12 mouse cellular contexts compared by ENCODE assay signal in the genomic region with DNA sequence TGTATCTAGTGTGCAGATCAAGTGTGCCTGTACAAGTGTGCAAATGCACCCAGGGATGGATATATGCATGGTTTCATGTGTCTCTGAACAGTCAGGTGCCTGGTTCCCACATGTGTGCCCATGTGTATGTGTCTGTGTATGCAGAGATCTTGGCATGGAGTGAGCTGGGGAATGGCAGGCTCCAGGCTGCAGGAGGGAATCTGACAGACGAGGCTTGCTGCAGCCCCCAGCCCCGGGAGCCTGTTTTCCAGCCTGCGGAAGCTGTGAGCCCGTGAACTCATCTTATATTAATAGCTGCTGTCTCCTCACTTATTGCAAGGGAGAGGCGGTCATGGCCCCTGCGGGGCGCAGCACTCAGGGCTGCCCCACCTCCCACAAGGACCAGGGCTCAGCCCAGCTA. TPM values are rescaled to one million over a fixed set of nuclear protein-coding genes. Genes with fewer than 3 reads are reported as not detected.
DNase-seq lines count a peak whose midpoint lies in the region; ATAC-seq and TF ChIP-seq lines count a peak whose summit lies in the region.
"Had no signal": no experiment of that assay in that cellular context is flagged by ENCODE, and none has a peak within 500 bp of the region (broad histone marks: within the 10 kb centered on the region; RNA-seq: fewer than 3 reads in every experiment).

No protein-coding gene starts in this region.

- no peak overlapping the region for H3K4me3 ChIP-seq in neural tube, embryonic 11.5 days (ENCODE audit: low read depth, low read length)
- no peak overlapping the region for H3K4me3 ChIP-seq in forebrain, postnatal 0 days (ENCODE audit: low read depth, low read length)
- no peak overlapping the region for H3K4me3 ChIP-seq in limb, embryonic 13.5 days
- no peak overlapping the region for H3K4me3 ChIP-seq in stomach, embryonic 16.5 days (replicated peaks; ENCODE audit: low read length)

- no peak overlapping the region for H3K4me2 ChIP-seq in neural tube, embryonic 11.5 days (ENCODE audit: low read depth)
- no peak overlapping the region for H3K4me2 ChIP-seq in forebrain, postnatal 0 days (ENCODE audit: low read depth)
- no peak overlapping the region for H3K4me2 ChIP-seq in limb, embryonic 13.5 days (replicated peaks)
- H3K4me2 ChIP-seq in stomach, embryonic 16.5 days (ENCODE audit: low read depth, low read length), result no peak overlapping the region

- no peaks in the 10 kb centered on the region for H3K9me3 ChIP-seq in neural tube, embryonic 11.5 days (ENCODE audit: control insufficient read depth, low read length)
- no peaks in the 10 kb centered on the region for H3K9me3 ChIP-seq in forebrain, postnatal 0 days (ENCODE audit: low read length)
- H3K9me3 ChIP-seq in limb, embryonic 13.5 days, result no peaks in the 10 kb centered on the region
- H3K9me3 ChIP-seq in stomach, embryonic 16.5 days (replicated peaks; ENCODE audit: control insufficient read depth, low read length), result no peaks in the 10 kb centered on the region

- ATAC-seq in neural tube, embryonic 11.5 days (ENCODE audit: insufficient read depth, low FRiP score, low TSS enrichment), result no peak
- peak; percentile 32 for ATAC-seq in forebrain, postnatal 0 days
- no peak for ATAC-seq in limb, embryonic 13.5 days (ENCODE audit: low FRiP score, low read depth)
- ATAC-seq in stomach, embryonic 16.5 days (ENCODE audit: insufficient read depth, low FRiP score), result no peak

- peaks cover 16% of the 10 kb centered on the region for H3K4me1 ChIP-seq in neural tube, embryonic 11.5 days (ENCODE audit: control insufficient read depth, insufficient read depth, low read length)
- peaks cover 12% of the 10 kb centered on the region for H3K4me1 ChIP-seq in forebrain, postnatal 0 days (ENCODE audit: insufficient read depth)
- H3K4me1 ChIP-seq in limb, embryonic 13.5 days, result peaks cover 38% of the 10 kb centered on the region
- H3K4me1 ChIP-seq in stomach, embryonic 16.5 days (ENCODE audit: control insufficient read depth, insufficient read depth, low read length), result peaks cover 29% of the 10 kb centered on the region

- no peak for DNase-seq in neural tube, embryonic 11.5 days (ENCODE audit: low spot score)
- no peak for DNase-seq in neural tube, embryonic 10.5 days (ENCODE audit: extremely low spot score, low spot score)
- DNase-seq in forebrain, postnatal 0 days, result peak; percentile 42
- DNase-seq in gastrocnemius, adult 18-20 months (ENCODE audit: low spot score), result no peak
- DNase-seq in cerebellum, postnatal 14 days, result no peak
- DNase-seq: adrenal gland, adult 8-10 months; cerebellum, adult 2 months had no signal

- no peak for TF ChIP-seq CTCF in forebrain, postnatal 0 days (IDR thresholded peaks at IDR 0.05; ENCODE audit: low read depth)

- no peaks in the 10 kb centered on the region for H3K36me3 ChIP-seq in neural tube, embryonic 11.5 days (ENCODE audit: control insufficient read depth, insufficient read depth, low read length)
- H3K36me3 ChIP-seq in forebrain, postnatal 0 days (ENCODE audit: insufficient read depth), result no peaks in the 10 kb centered on the region
- H3K36me3 ChIP-seq in limb, embryonic 13.5 days, result no peaks in the 10 kb centered on the region
- H3K36me3 ChIP-seq in stomach, embryonic 16.5 days (ENCODE audit: control insufficient read depth, insufficient read depth, low read length), result no peaks in the 10 kb centered on the region

- no peaks in the 10 kb centered on the region for H3K27me3 ChIP-seq in neural tube, embryonic 11.5 days (ENCODE audit: control insufficient read depth, insufficient read depth, low read length)
- H3K27me3 ChIP-seq in forebrain, postnatal 0 days (ENCODE audit: insufficient read depth, low read length), result no peaks in the 10 kb centered on the region
- no peaks in the 10 kb centered on the region for H3K27me3 ChIP-seq in limb, embryonic 13.5 days
- H3K27me3 ChIP-seq in stomach, embryonic 16.5 days (ENCODE audit: control insufficient read depth, insufficient read depth, low read length), result no peaks in the 10 kb centered on the region

- H3K27ac ChIP-seq in neural tube, embryonic 11.5 days (ENCODE audit: low read depth, low read length), result 0 out of 2 replicates have a peak overlapping the region, but pooled peaks have one; percentile 23
- no peak overlapping the region; the same call in 1 of the 2 replicates for H3K27ac ChIP-seq in forebrain, postnatal 0 days (ENCODE audit: low read depth, low read length)
- 0 out of 2 replicates have a peak overlapping the region, but pooled peaks have one; percentile 48 for H3K27ac ChIP-seq in limb, embryonic 13.5 days
- peak overlapping the region; percentile 17; the same call in 1 of the 2 replicates for H3K27ac ChIP-seq in stomach, embryonic 16.5 days (ENCODE audit: low read length)
- H3K27ac ChIP-seq: liver, embryonic 14.5 days had no signal

- H3K9ac ChIP-seq in neural tube, embryonic 11.5 days (ENCODE audit: low read length), result no peak overlapping the region
- H3K9ac ChIP-seq in forebrain, postnatal 0 days, result no peak overlapping the region
- H3K9ac ChIP-seq in limb, embryonic 13.5 days, result no peak overlapping the region
- H3K9ac ChIP-seq in stomach, embryonic 16.5 days (ENCODE audit: low read length), result peak overlapping the region; percentile 4
- H3K9ac ChIP-seq: liver, embryonic 14.5 days had no signal

- WGBS in neural tube, embryonic 11.5 days, result 47% methylated on average over 7 of the region's 7 CpGs
- 33% methylated on average over 7 of the region's 7 CpGs for WGBS in forebrain, postnatal 0 days
- 18% methylated on average over 7 of the region's 7 CpGs for WGBS in limb, embryonic 13.5 days
- 30% methylated on average over 7 of the region's 7 CpGs for WGBS in stomach, embryonic 16.5 days

RNA-seq across cellular contexts. Expression of a gene that starts 7.6 kb away (rescaled TPM):
- polyA plus RNA-seq in neural tube, embryonic 11.5 days (2014; fragmentation: Nextera tagmentation; extraction: Ambion mirVana), result 0.32 and 0.62 TPM in 2 replicates
- 2.8 and 4.6 TPM in 2 replicates for total RNA-seq in forebrain, postnatal 0 days (2014; rRNA removed)
- polyA plus RNA-seq in forebrain, postnatal 0 days (2015; fragmentation: Nextera tagmentation; extraction: Ambion mirVana), result 4.2 and 6.1 TPM in 2 replicates
- polyA plus RNA-seq in limb, embryonic 13.5 days (2015; fragmentation: Nextera tagmentation; extraction: Ambion mirVana), result 2.8 and 5.9 TPM in 2 replicates
- 9.2 and 9.5 TPM in 2 replicates for polyA plus RNA-seq in stomach, embryonic 16.5 days (2015; fragmentation: Nextera tagmentation; extraction: Ambion mirVana)
- not detected for total RNA-seq in gastrocnemius, adult 18-20 months (2021)
- total RNA-seq: MEL; monocyte, adult 5-6 weeks had no signal

RNA-seq across cellular contexts. Expression of a gene that starts 8.0 kb away (rescaled TPM):
- 0.45 and 0.49 TPM in 2 replicates for polyA plus RNA-seq in neural tube, embryonic 11.5 days (2014; fragmentation: Nextera tagmentation; extraction: Ambion mirVana)
- 1.1 and 2.2 TPM in 2 replicates for total RNA-seq in forebrain, postnatal 0 days (2014; rRNA removed)
- polyA plus RNA-seq in forebrain, postnatal 0 days (2015; fragmentation: Nextera tagmentation; extraction: Ambion mirVana), result 2.6 and 2.7 TPM in 2 replicates
- 0.32 and 0.38 TPM in 2 replicates for polyA plus RNA-seq in limb, embryonic 13.5 days (2015; fragmentation: Nextera tagmentation; extraction: Ambion mirVana)
- 0.12 TPM in 1 of 2 replicates, not detected in the other for polyA plus RNA-seq in stomach, embryonic 16.5 days (2015; fragmentation: Nextera tagmentation; extraction: Ambion mirVana)
- total RNA-seq in gastrocnemius, adult 18-20 months (2021), result not detected
- total RNA-seq: monocyte, adult 5-6 weeks had no signal
- polyA plus RNA-seq: liver, embryonic 14.5 days had no signal

RNA-seq across cellular contexts. Expression of a gene that starts 36.2 kb away (rescaled TPM):
- polyA plus RNA-seq in neural tube, embryonic 11.5 days (2014; fragmentation: Nextera tagmentation; extraction: Ambion mirVana), result 1.5 and 2.7 TPM in 2 replicates
- total RNA-seq in forebrain, postnatal 0 days (2014; rRNA removed), result 4.7 and 7.2 TPM in 2 replicates
- 4.3 and 4.4 TPM in 2 replicates for polyA plus RNA-seq in forebrain, postnatal 0 days (2015; fragmentation: Nextera tagmentation; extraction: Ambion mirVana)
- polyA plus RNA-seq in limb, embryonic 13.5 days (2015; fragmentation: Nextera tagmentation; extraction: Ambion mirVana), result 2.4 and 2.6 TPM in 2 replicates
- polyA plus RNA-seq in stomach, embryonic 16.5 days (2015; fragmentation: Nextera tagmentation; extraction: Ambion mirVana), result 17.1 and 21.0 TPM in 2 replicates
- 10 to 100 TPM in 1 of 2 experiments, 1 to 10 TPM in 1; 8.8 to 11.4 TPM for total RNA-seq in gastrocnemius, adult 18-20 months (2021)

RNA-seq across cellular contexts. Expression of a gene that starts 58.5 kb away (rescaled TPM):
- polyA plus RNA-seq in neural tube, embryonic 11.5 days (2014; fragmentation: Nextera tagmentation; extraction: Ambion mirVana), result 1.2 and 1.4 TPM in 2 replicates
- total RNA-seq in forebrain, postnatal 0 days (2014; rRNA removed), result 0.69 TPM in 1 of 2 replicates, not detected in the other
- 0.14 and 0.52 TPM in 2 replicates for polyA plus RNA-seq in forebrain, postnatal 0 days (2015; fragmentation: Nextera tagmentation; extraction: Ambion mirVana)
- 5.5 and 5.6 TPM in 2 replicates for polyA plus RNA-seq in limb, embryonic 13.5 days (2015; fragmentation: Nextera tagmentation; extraction: Ambion mirVana)
- 52.0 and 76.1 TPM in 2 replicates for polyA plus RNA-seq in stomach, embryonic 16.5 days (2015; fragmentation: Nextera tagmentation; extraction: Ambion mirVana)
- under 1 TPM; 0.12 to 0.14 TPM for total RNA-seq in gastrocnemius, adult 18-20 months (2021)
